Mouse (Mus musculus): ENCODE measurements around the gene Rnase1. TPM values are rescaled to one million over a fixed set of nuclear protein-coding genes. Genes with fewer than 3 reads are reported as not detected.

Rnase1 gene
- total RNA-seq, 1 experiment = not detected

- no peak overlapping the region for H3K4me3 ChIP-seq (ENCODE audit: insufficient read depth in 1 of 2, low read depth in 1 of 2, low read length in 2 of 2, poor library complexity in 1 of 2, severe bottlenecking in 1 of 2)
- H3K4me1 ChIP-seq (ENCODE audit: control insufficient read depth in 2 of 2, insufficient read depth in 2 of 2, low read length in 2 of 2, poor library complexity in 1 of 2) = no peaks in the 10 kb centered on the region
- no peaks in the 10 kb centered on the region for H3K9me3 ChIP-seq (ENCODE audit: control insufficient read depth, insufficient read depth, low read depth, low read length)
- DNase-seq (ENCODE audit: low read depth, low spot score) = no peak
- TF ChIP-seq MAFK (IDR thresholded peaks at IDR 0.05; ENCODE audit: insufficient read depth, low read depth, low read length) (no peak), ZNF384 (IDR thresholded peaks at IDR 0.05; ENCODE audit: low read depth, low read length) (no peak), HCFC1 (IDR thresholded peaks at IDR 0.05; ENCODE audit: borderline replicate concordance, insufficient read depth, low read length) (no peak), ZC3H11A (IDR thresholded peaks at IDR 0.05; ENCODE audit: borderline replicate concordance, low read depth, low read length) (no peak), CHD2 (IDR thresholded peaks at IDR 0.05; ENCODE audit: low read depth, low read length) (no peak)
- H3K27ac ChIP-seq (ENCODE audit: insufficient read depth, low read depth, low read length, poor library complexity, severe bottlenecking) = no peak overlapping the region
- no peak overlapping the region for H3K9ac ChIP-seq (ENCODE audit: insufficient read depth, low read depth, low read length, poor library complexity, severe bottlenecking)
- H3K36me3 ChIP-seq (ENCODE audit: control insufficient read depth, insufficient read depth, low read length, poor library complexity, severe bottlenecking) = no peaks in the 10 kb centered on the region
- in situ Hi-C loops (cut with MboI; ENCODE audit: low sequenced_read_pairs in 2 of 2, unreplicated experiment in 2 of 2) = no loop called here
Observed at GRCm38 (mm10) chr14:51149164-51149563, 2.6 kb upstream of the Rnase1 start.

- no peak for TF ChIP-seq CHD2 (IDR thresholded peaks at IDR 0.05; ENCODE audit: low read depth, low read length)
- H3K36me3 ChIP-seq (ENCODE audit: control insufficient read depth, insufficient read depth, low read length, poor library complexity, severe bottlenecking) = no peaks in the 10 kb centered on the region
- in situ Hi-C loops (cut with MboI; ENCODE audit: low sequenced_read_pairs in 2 of 2, unreplicated experiment in 2 of 2) = no loop called here
- DNase-seq (ENCODE audit: low read depth, low spot score) = no peak
- no peak overlapping the region for H3K4me3 ChIP-seq (ENCODE audit: insufficient read depth in 1 of 2, low read depth in 1 of 2, low read length in 2 of 2, poor library complexity in 1 of 2, severe bottlenecking in 1 of 2)
- no peak overlapping the region for H3K27ac ChIP-seq (ENCODE audit: insufficient read depth, low read depth, low read length, poor library complexity, severe bottlenecking)
- no peak overlapping the region for H3K9ac ChIP-seq (ENCODE audit: insufficient read depth, low read depth, low read length, poor library complexity, severe bottlenecking)
- H3K4me1 ChIP-seq (ENCODE audit: control insufficient read depth in 2 of 2, insufficient read depth in 2 of 2, low read length in 2 of 2, poor library complexity in 1 of 2) = no peaks in the 10 kb centered on the region
- H3K9me3 ChIP-seq (ENCODE audit: control insufficient read depth, insufficient read depth, low read depth, low read length) = no peaks in the 10 kb centered on the region
Observed at GRCm38 (mm10) chr14:51148006-51148405, 1.4 kb upstream of the Rnase1 start.

GRCm38 (mm10) chr14:51145521-51145920, 1.1 kb downstream of the Rnase1 start:
- DNase-seq (ENCODE audit: low read depth, low spot score) = no peak
- H3K9ac ChIP-seq (ENCODE audit: insufficient read depth, low read depth, low read length, poor library complexity, severe bottlenecking) = no peak overlapping the region
- no peak overlapping the region for H3K27ac ChIP-seq (ENCODE audit: insufficient read depth, low read depth, low read length, poor library complexity, severe bottlenecking)
- in situ Hi-C loops (cut with MboI; ENCODE audit: low sequenced_read_pairs in 2 of 2, unreplicated experiment in 2 of 2) = no loop called here
- no peaks in the 10 kb centered on the region for H3K4me1 ChIP-seq (ENCODE audit: control insufficient read depth in 2 of 2, insufficient read depth in 2 of 2, low read length in 2 of 2, poor library complexity in 1 of 2)
- TF ChIP-seq CHD2 (IDR thresholded peaks at IDR 0.05; ENCODE audit: low read depth, low read length) = no peak
- TF ChIP-seq ZC3H11A (IDR thresholded peaks at IDR 0.05; ENCODE audit: borderline replicate concordance, low read depth, low read length) = no peak
- TF ChIP-seq ZNF384 (IDR thresholded peaks at IDR 0.05; ENCODE audit: low read depth, low read length) = no peak
- no peak for TF ChIP-seq HCFC1 (IDR thresholded peaks at IDR 0.05; ENCODE audit: borderline replicate concordance, insufficient read depth, low read length)
- TF ChIP-seq MAFK (IDR thresholded peaks at IDR 0.05; ENCODE audit: insufficient read depth, low read depth, low read length) = no peak
- no peaks in the 10 kb centered on the region for H3K9me3 ChIP-seq (ENCODE audit: control insufficient read depth, insufficient read depth, low read depth, low read length)
- no peak overlapping the region for H3K4me3 ChIP-seq (ENCODE audit: insufficient read depth in 1 of 2, low read depth in 1 of 2, low read length in 2 of 2, poor library complexity in 1 of 2, severe bottlenecking in 1 of 2)
- H3K36me3 ChIP-seq (ENCODE audit: control insufficient read depth, insufficient read depth, low read length, poor library complexity, severe bottlenecking) = no peaks in the 10 kb centered on the region

GRCm38 (mm10) chr14:51144451-51144850, 2.1 kb downstream of the Rnase1 start:
- in situ Hi-C loops (cut with MboI; ENCODE audit: low sequenced_read_pairs in 2 of 2, unreplicated experiment in 2 of 2) = no loop called here
- TF ChIP-seq ZNF384 (IDR thresholded peaks at IDR 0.05; ENCODE audit: low read depth, low read length) (no peak), CHD2 (IDR thresholded peaks at IDR 0.05; ENCODE audit: low read depth, low read length) (no peak), HCFC1 (IDR thresholded peaks at IDR 0.05; ENCODE audit: borderline replicate concordance, insufficient read depth, low read length) (no peak), MAFK (IDR thresholded peaks at IDR 0.05; ENCODE audit: insufficient read depth, low read depth, low read length) (no peak), ZC3H11A (IDR thresholded peaks at IDR 0.05; ENCODE audit: borderline replicate concordance, low read depth, low read length) (no peak)

GRCm38 (mm10) chr14:51143937-51144336, 2.6 kb downstream of the Rnase1 start:
- no peak for DNase-seq (ENCODE audit: low read depth, low spot score)
- TF ChIP-seq HCFC1 (IDR thresholded peaks at IDR 0.05; ENCODE audit: borderline replicate concordance, insufficient read depth, low read length) = no peak
- TF ChIP-seq MAFK (IDR thresholded peaks at IDR 0.05; ENCODE audit: insufficient read depth, low read depth, low read length) = no peak
- no peak for TF ChIP-seq ZNF384 (IDR thresholded peaks at IDR 0.05; ENCODE audit: low read depth, low read length)
- no peak for TF ChIP-seq CHD2 (IDR thresholded peaks at IDR 0.05; ENCODE audit: low read depth, low read length)
- no peak for TF ChIP-seq ZC3H11A (IDR thresholded peaks at IDR 0.05; ENCODE audit: borderline replicate concordance, low read depth, low read length)
- Histone ChIP-seq H3K9me3 (ENCODE audit: control insufficient read depth, insufficient read depth, low read depth, low read length) (no peaks in the 10 kb centered on the region), H3K9ac (ENCODE audit: insufficient read depth, low read depth, low read length, poor library complexity, severe bottlenecking) (no peak overlapping the region), H3K4me1 (ENCODE audit: control insufficient read depth in 2 of 2, insufficient read depth in 2 of 2, low read length in 2 of 2, poor library complexity in 1 of 2) (no peaks in the 10 kb centered on the region), H3K4me3 (ENCODE audit: insufficient read depth in 1 of 2, low read depth in 1 of 2, low read length in 2 of 2, poor library complexity in 1 of 2, severe bottlenecking in 1 of 2) (no peak overlapping the region), H3K36me3 (ENCODE audit: control insufficient read depth, insufficient read depth, low read length, poor library complexity, severe bottlenecking) (no peaks in the 10 kb centered on the region), H3K27ac (ENCODE audit: insufficient read depth, low read depth, low read length, poor library complexity, severe bottlenecking) (no peak overlapping the region)
- in situ Hi-C loops (cut with MboI; ENCODE audit: low sequenced_read_pairs in 2 of 2, unreplicated experiment in 2 of 2) = no loop called here

More at GRCm38 (mm10) chr14:51144451-51144850, 2.1 kb downstream of the Rnase1 start:
- Histone ChIP-seq H3K36me3 (ENCODE audit: control insufficient read depth, insufficient read depth, low read length, poor library complexity, severe bottlenecking) (no peaks in the 10 kb centered on the region), H3K27ac (ENCODE audit: insufficient read depth, low read depth, low read length, poor library complexity, severe bottlenecking) (no peak overlapping the region), H3K9me3 (ENCODE audit: control insufficient read depth, insufficient read depth, low read depth, low read length) (no peaks in the 10 kb centered on the region), H3K4me1 (ENCODE audit: control insufficient read depth in 2 of 2, insufficient read depth in 2 of 2, low read length in 2 of 2, poor library complexity in 1 of 2) (no peaks in the 10 kb centered on the region), H3K9ac (ENCODE audit: insufficient read depth, low read depth, low read length, poor library complexity, severe bottlenecking) (no peak overlapping the region), H3K4me3 (ENCODE audit: insufficient read depth in 1 of 2, low read depth in 1 of 2, low read length in 2 of 2, poor library complexity in 1 of 2, severe bottlenecking in 1 of 2) (no peak overlapping the region)
- no peak for DNase-seq (ENCODE audit: low read depth, low spot score)

Measured in ES-E14 (cell line).